Mouse (Mus musculus) CH12.LX (cell line): ENCODE measurements at regions not wholly inside any gene's neighbourhood (a gene's known extent, or its start where the extent isn't known, plus 50 kb on each side); places are given as distances from the start of the nearest gene placed in this dataset.
A peak's percentile ranks its signal among the peaks of the same experiment; 100 is the strongest.
"Not testable (repeated sequence)": the region's sequence is repeated elsewhere in the genome, so short reads cannot be mapped to it uniquely, and the experiment has no call there.

Experiments
- DNase-seq: peaks from one replicate; pipeline ENCODE4 v3.0.0-alpha.2; 2013; ENCODE audit errors: extremely low read depth
- H3K27ac ChIP-seq: 2 replicates; pipeline ENCODE4 v1.5.1; 2012; ENCODE audit warnings: low read depth, mild to moderate bottlenecking, control low read depth, moderate library complexity; ENCODE audit not compliant: insufficient read depth
- H3K27me3 ChIP-seq: replicated peaks from 2 replicates; pipeline ENCODE3; 2012; ENCODE audit warnings: inconsistent platforms
- H3K36me3 ChIP-seq, 2 experiments: replicated peaks in 1 of 2; 2 replicates each; pipeline versions ENCODE3 to v1.6.1; 2012; ENCODE audit warnings: inconsistent platforms in 1 of 2, low read length in 1 of 2, mild to moderate bottlenecking in 1 of 2, mixed read lengths in 1 of 2, moderate library complexity in 1 of 2; ENCODE audit not compliant: control insufficient read depth in 1 of 2, insufficient read depth in 1 of 2
- H3K4me1 ChIP-seq, 2 experiments: 2 replicates each; pipeline ENCODE4 v1.6.1; 2012; ENCODE audit warnings: inconsistent platforms in 1 of 2, moderate library complexity in 1 of 2; ENCODE audit not compliant: insufficient read depth in 2 of 2, control insufficient read depth in 1 of 2
- H3K4me2 ChIP-seq: 2 replicates; pipeline ENCODE4 v1.6.1; 2012; ENCODE audit warnings: low read depth, mild to moderate bottlenecking, control low read depth; ENCODE audit not compliant: poor library complexity, insufficient read depth, severe bottlenecking
- H3K4me3 ChIP-seq, 3 experiments: fragments of 150-350 bp in 1 of 3; sonication (generic) in 1 of 3; replicated peaks in 1 of 3; 2 replicates each; pipeline versions ENCODE3 to v1.5.1; 2011 to 2012; ENCODE audit warnings: low read depth in 2 of 3, low read length in 2 of 3, mild to moderate bottlenecking in 2 of 3, moderate library complexity in 2 of 3, control low read depth in 1 of 3, improper control_type of control experiment in 1 of 3, inconsistent platforms in 1 of 3, mixed read lengths in 1 of 3; ENCODE audit not compliant: poor library complexity in 1 of 3
- H3K79me2 ChIP-seq: replicated peaks from 2 replicates; pipeline ENCODE4 v1.6.1; 2012; ENCODE audit warnings: mild to moderate bottlenecking, moderate library complexity; ENCODE audit not compliant: control insufficient read depth, poor library complexity, insufficient read depth, severe bottlenecking; ENCODE audit errors: extremely low read depth
- H3K9ac ChIP-seq: 2 replicates; pipeline ENCODE4 v1.6.1; 2012; ENCODE audit warnings: low read depth, mild to moderate bottlenecking, control low read depth, moderate library complexity; ENCODE audit not compliant: insufficient read depth
- H3K9me3 ChIP-seq: replicated peaks from 2 replicates; pipeline ENCODE3; 2012; ENCODE audit warnings: low read length, inconsistent platforms, mixed read lengths
- BHLHE40 ChIP-seq: IDR thresholded peaks from 2 replicates; pipeline ENCODE4 v1.6.1; 2011; ENCODE audit warnings: mild to moderate bottlenecking, low read depth, low read length, improper control_type of control experiment
- CHD2 ChIP-seq: IDR thresholded peaks from 2 replicates; pipeline ENCODE4 v1.6.1; 2011; ENCODE audit warnings: low read length, improper control_type of control experiment
- CTCF ChIP-seq, 2 experiments: IDR thresholded peaks in 1 of 2; conservative IDR thresholded peaks in 1 of 2; 2 replicates each; pipeline ENCODE4 v1.5.1; 2011 to 2012; ENCODE audit warnings: low read depth in 2 of 2, low read length in 2 of 2, improper control_type of control experiment in 1 of 2, inconsistent platforms in 1 of 2, mild to moderate bottlenecking in 1 of 2, moderate library complexity in 1 of 2
- E2F4 ChIP-seq: IDR thresholded peaks from 2 replicates; pipeline ENCODE4 v1.6.1; 2011; ENCODE audit warnings: low read depth, low read length, improper control_type of control experiment; ENCODE audit not compliant: insufficient replicate concordance
- ELF1 ChIP-seq: IDR thresholded peaks from 2 replicates; pipeline ENCODE4 v1.6.1; 2014; ENCODE audit warnings: low read depth, mild to moderate bottlenecking, inconsistent platforms, low read length, improper control_type of control experiment
- HCFC1 ChIP-seq: IDR thresholded peaks from 2 replicates; pipeline ENCODE4 v1.6.1; 2012; ENCODE audit warnings: low read depth, mild to moderate bottlenecking, inconsistent platforms, low read length, improper control_type of control experiment
- JUND ChIP-seq: conservative IDR thresholded peaks from 2 replicates; pipeline ENCODE4 v1.6.1; 2011; ENCODE audit warnings: low read depth, low read length, improper control_type of control experiment
- KAT2A ChIP-seq: IDR thresholded peaks from 2 replicates; pipeline ENCODE4 v1.6.1; 2012; ENCODE audit warnings: low read length, improper control_type of control experiment, inconsistent platforms; ENCODE audit not compliant: insufficient replicate concordance
- MAX ChIP-seq: IDR thresholded peaks from 2 replicates; pipeline ENCODE4 v1.6.1; 2011; ENCODE audit warnings: low read length, improper control_type of control experiment
- MEF2A ChIP-seq: IDR thresholded peaks from 2 replicates; pipeline ENCODE4 v1.6.1; 2014; ENCODE audit warnings: low read depth, mild to moderate bottlenecking, inconsistent platforms, low read length, improper control_type of control experiment, borderline replicate concordance
- MXI1 ChIP-seq: IDR thresholded peaks from 2 replicates; pipeline ENCODE4 v1.6.1; 2011; ENCODE audit warnings: mild to moderate bottlenecking, low read depth, low read length, improper control_type of control experiment
- MYC ChIP-seq: IDR thresholded peaks from 2 replicates; pipeline ENCODE4 v1.6.1; 2011; ENCODE audit warnings: low read depth, mild to moderate bottlenecking, improper control_type of control experiment, low read length
- NELFE ChIP-seq: IDR thresholded peaks from 2 replicates; pipeline ENCODE4 v1.6.1; 2011; ENCODE audit warnings: low read depth, low read length, improper control_type of control experiment
- PAX5 ChIP-seq: IDR thresholded peaks from 2 replicates; pipeline ENCODE4 v1.6.1; 2012; ENCODE audit warnings: low read length, inconsistent platforms, mixed read lengths
- POLR2A ChIP-seq: IDR thresholded peaks from 2 replicates; pipeline ENCODE4 v1.6.1; 2011; ENCODE audit warnings: low read depth, mild to moderate bottlenecking, improper control_type of control experiment, low read length
- POLR2AphosphoS2 ChIP-seq: IDR thresholded peaks from 2 replicates; pipeline ENCODE4 v1.6.1; 2011; ENCODE audit warnings: low read depth, low read length, improper control_type of control experiment
- SIN3A ChIP-seq: IDR thresholded peaks from 2 replicates; pipeline ENCODE4 v1.6.1; 2012; ENCODE audit warnings: low read length, improper control_type of control experiment, inconsistent platforms
- TBP ChIP-seq: conservative IDR thresholded peaks from 2 replicates; pipeline ENCODE4 v1.6.1; 2011; ENCODE audit warnings: low read depth, low read length, improper control_type of control experiment
- TCF12 ChIP-seq: IDR thresholded peaks from 2 replicates; pipeline ENCODE4 v1.6.1; 2014; ENCODE audit warnings: low read depth, mild to moderate bottlenecking, inconsistent platforms, low read length, improper control_type of control experiment
- USF2 ChIP-seq: conservative IDR thresholded peaks from 2 replicates; pipeline ENCODE4 v1.6.1; 2011; ENCODE audit warnings: low read depth, low read length, improper control_type of control experiment
- ZMIZ1 ChIP-seq: IDR thresholded peaks from 2 replicates; pipeline ENCODE4 v1.6.1; 2012; ENCODE audit warnings: low read depth, mild to moderate bottlenecking, inconsistent platforms, low read length, improper control_type of control experiment
- dilution Hi-C: fragments of 300-500 bp; cut with MboI; formaldehyde crosslinking; loops from 2 replicates; pipeline ENCODE4 v1.14.3; 2020; ENCODE audit warnings: low sequenced_read_pairs; ENCODE audit not compliant: extremely low pct_unique_long_range_greater_than_20kb, extremely low pct_ligation_motif_present
- in situ Hi-C: fragments of 300-500 bp; cut with MboI; formaldehyde crosslinking; loops from 3 replicates; pipeline ENCODE4 v1.14.3; 2019; ENCODE audit warnings: low sequenced_read_pairs, low pct_ligation_motif_present, low pct_unique_long_range_greater_than_20kb, mixed read lengths

DNA sequence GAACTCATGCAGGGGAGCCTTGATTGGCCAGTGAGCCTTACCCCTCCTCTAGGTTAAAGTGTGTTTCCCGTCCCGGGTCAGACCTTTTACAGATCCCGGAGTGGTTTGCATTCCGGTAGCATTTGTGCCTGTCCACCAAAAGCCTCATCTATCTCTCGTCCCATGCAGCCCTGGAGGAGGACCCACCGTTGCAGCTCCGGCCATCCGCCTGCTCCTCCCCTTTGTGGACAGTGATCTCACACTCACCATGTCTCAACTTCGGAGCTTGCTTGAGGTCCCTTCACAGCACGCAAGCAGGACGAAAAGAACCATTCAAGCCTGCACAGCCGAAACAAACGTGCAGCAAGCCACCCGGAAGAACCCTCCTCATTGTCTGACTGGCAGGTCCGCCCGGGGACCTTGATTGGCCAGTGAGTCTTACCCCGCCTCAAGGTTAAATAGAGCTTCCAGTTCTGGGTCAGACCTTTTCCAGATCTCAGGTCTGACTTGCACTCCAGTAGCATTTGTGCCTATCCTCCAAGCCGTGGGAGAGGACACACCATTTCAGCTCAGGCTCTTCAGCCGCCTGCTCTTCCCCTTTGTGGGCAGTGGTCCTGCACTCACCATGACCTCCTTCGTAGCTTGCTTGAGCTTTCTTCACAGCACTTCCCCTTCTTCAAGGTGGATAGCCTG is 84.8 kb upstream of the Mettl4 start:
- DNase-seq: peak; percentile 85
- dilution Hi-C loops: no loop called here
- H3K4me2 ChIP-seq: peak overlapping the region; percentile 94; the same call in 1 of the 2 replicates
- peaks cover 0 to 2% of the 10 kb centered on the region in 2 experiments for H3K36me3 ChIP-seq
- H3K27ac ChIP-seq: peak overlapping the region; percentile 74
- H3K4me1 ChIP-seq: peaks cover 4 to 9% of the 10 kb centered on the region in 2 experiments; a peak in 3 of 4 replicates
- peaks cover 9% of the 10 kb centered on the region for H3K79me2 ChIP-seq
- peak overlapping the region; percentile 56 for H3K9ac ChIP-seq
- peak; percentile 82 for TF ChIP-seq ELF1
- TF ChIP-seq CHD2: peak; percentile 96
- peak; percentile 72 for TF ChIP-seq ZMIZ1
- TF ChIP-seq MXI1: peak; percentile 93
- TF ChIP-seq POLR2A: peak; percentile 91
- TF ChIP-seq TBP: peak; percentile 92; the same call in 1 of the 2 replicates
- TF ChIP-seq MYC: peak; percentile 79
- no peak for TF ChIP-seq CTCF (conservative IDR thresholded peaks at IDR 0.05 in 1 of 2, IDR thresholded peaks at IDR 0.05 in 1 of 2; ENCODE audit: low read depth in 2 of 2, low read length in 2 of 2)
- no peak for TF ChIP-seq JUND
- no peak for TF ChIP-seq USF2
- TF ChIP-seq PAX5: no peak
- 0 out of 2 replicates have a peak, but pooled peaks have one; percentile 24 for TF ChIP-seq MEF2A
- peak; percentile 84 for TF ChIP-seq HCFC1
- peak; percentile 91 for TF ChIP-seq NELFE
- TF ChIP-seq BHLHE40: peak; percentile 82
- peak; percentile 75; the same call in 1 of the 2 replicates for TF ChIP-seq MAX
- no peak for TF ChIP-seq E2F4
- peak; percentile 83 for TF ChIP-seq TCF12
- TF ChIP-seq POLR2AphosphoS2: peak; percentile 58; the same call in 1 of the 2 replicates
- peak; percentile 74; the same call in 1 of the 2 replicates for TF ChIP-seq SIN3A
- TF ChIP-seq KAT2A: peak; percentile 90
- no peaks in the 10 kb centered on the region for H3K9me3 ChIP-seq
- peak overlapping the region; percentile 62 to 93 (median 82) for H3K4me3 ChIP-seq
- in situ Hi-C loops: no loop called here
- no peaks in the 10 kb centered on the region for H3K27me3 ChIP-seq

DNA sequence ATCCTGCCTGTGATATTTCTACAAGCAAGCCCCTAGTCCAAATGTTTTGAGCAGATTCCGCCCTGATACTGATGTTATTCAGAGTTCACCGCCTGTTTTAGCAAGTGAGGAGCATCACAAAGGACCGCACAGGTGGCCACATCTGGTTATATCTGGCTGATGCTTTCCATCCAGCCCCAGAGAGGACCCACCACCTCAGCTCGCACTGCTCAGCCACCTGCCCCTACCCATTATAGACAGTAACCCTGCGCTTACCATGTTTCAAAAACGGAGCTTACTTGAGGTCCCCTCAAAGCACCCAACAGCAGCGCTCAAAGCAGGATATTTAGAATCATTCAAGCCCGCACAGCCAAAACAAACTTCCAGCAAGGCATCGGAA is 84.2 kb upstream of the Mettl4 start:
- in situ Hi-C loops, dilution Hi-C loops, H3K36me3 ChIP-seq, H3K9me3 ChIP-seq, H3K4me1 ChIP-seq, DNase-seq, H3K27me3 ChIP-seq, H3K79me2 ChIP-seq: not testable (repeated sequence)
- Histone ChIP-seq H3K9ac (peak overlapping the region; percentile 56), H3K4me3 (peak overlapping the region; percentile 62 to 93 (median 82)), H3K4me2 (peak overlapping the region; percentile 77), H3K27ac (peak overlapping the region; percentile 73; the same call in 1 of the 2 replicates)

DNA sequence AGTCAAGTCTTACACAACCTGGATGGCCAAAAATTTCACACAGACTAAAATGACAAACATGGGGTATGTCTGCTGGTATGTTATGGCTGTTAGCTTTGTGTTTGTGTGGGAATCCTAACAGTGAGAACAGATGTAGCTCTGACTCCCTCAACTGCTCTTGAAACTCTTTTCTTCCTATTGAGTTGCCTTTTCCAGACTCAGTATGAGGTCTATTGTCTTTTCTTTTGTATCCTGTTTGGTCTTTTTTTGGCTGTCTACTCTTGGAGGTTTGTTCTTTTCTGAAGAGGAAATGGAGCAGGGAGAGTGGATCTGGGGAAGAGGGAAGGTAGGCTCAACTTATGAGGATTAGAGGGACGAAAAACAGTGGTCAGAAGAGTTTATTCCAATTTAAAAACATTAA is 76.6 kb upstream of the Mettl4 start:
- in situ Hi-C loops, H3K27ac ChIP-seq, DNase-seq: not testable (repeated sequence)

More for the DNA sequence above, 76.6 kb upstream of the Mettl4 start:
- H3K9me3 ChIP-seq, dilution Hi-C loops, H3K4me3 ChIP-seq, H3K4me1 ChIP-seq, H3K9ac ChIP-seq, H3K79me2 ChIP-seq, H3K4me2 ChIP-seq, H3K27me3 ChIP-seq: not testable (repeated sequence)
- peaks cover 10 to 17% of the 10 kb centered on the region in 2 experiments for H3K36me3 ChIP-seq
